Mouse (Mus musculus): ENCODE results near the gene Cutc.

DNA sequence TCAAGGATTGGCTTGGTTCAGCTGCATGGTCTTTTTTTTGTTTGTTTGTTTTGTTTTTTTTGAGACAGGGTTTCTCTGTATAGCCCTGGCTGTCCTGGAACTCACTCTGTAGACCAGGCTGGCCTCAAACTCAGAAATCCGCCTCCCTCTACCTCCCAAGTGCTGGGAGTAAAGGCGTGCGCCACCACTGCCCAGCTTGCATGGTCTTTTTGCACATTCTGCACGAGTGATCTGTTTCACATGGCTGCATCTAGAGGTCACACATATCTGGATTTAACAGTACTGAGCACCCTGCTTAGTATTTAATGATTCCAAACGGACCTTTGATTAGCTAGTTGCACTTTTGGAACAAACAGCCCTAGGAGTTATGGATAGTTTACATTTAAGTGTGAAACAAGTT lies 40.8 kb upstream of the Cutc start:
- no peak for TF ChIP-seq CTCF (IDR thresholded peaks at IDR 0.05; ENCODE audit: low read depth)
- TF ChIP-seq EP300 (optimal IDR thresholded peaks at IDR 0.05), result no peak

Data from stomach, postnatal 0 days (tissue).